32 mouse cellular contexts compared by ENCODE assay signal in the genomic region with DNA sequence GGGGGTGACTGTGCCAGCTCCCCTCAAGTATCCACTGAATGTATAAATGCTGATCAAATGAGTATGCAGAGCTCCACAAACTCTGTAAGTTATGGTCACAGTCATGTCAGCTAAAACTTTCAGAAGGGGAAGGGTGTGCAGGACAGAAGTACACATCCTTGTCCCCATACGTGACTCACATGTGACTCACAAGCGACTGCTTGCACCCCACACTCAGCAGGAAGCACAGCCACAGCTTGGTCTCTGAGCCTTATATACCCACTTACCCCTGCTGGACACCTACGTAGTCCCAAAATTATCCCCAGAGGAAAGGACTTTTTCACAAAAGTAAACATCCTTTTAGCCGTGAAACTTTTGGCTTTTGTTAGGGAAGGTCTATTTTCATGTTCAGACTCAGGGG. TPM values are rescaled to one million over a fixed set of nuclear protein-coding genes. Genes with fewer than 3 reads are reported as not detected.
DNase-seq lines count a peak whose midpoint lies in the region; ATAC-seq and TF ChIP-seq lines count a peak whose summit lies in the region.
"Had no signal": no experiment of that assay in that cellular context is flagged by ENCODE, and none has a peak within 500 bp of the region (broad histone marks: within the 10 kb centered on the region; RNA-seq: fewer than 3 reads in every experiment).

No protein-coding gene starts in this region.

- H3K27ac ChIP-seq in lung, postnatal 0 days (ENCODE audit: low read length), result no peak overlapping the region
- no peak overlapping the region for H3K27ac ChIP-seq in intestine, postnatal 0 days (ENCODE audit: low read depth, low read length)
- H3K27ac ChIP-seq: embryonic facial prominence, embryonic 12.5 days; embryonic facial prominence, embryonic 15.5 days; forebrain, embryonic 15.5 days; gastrocnemius, adult 2 months; heart, adult 2 months; heart, embryonic 10.5 days; heart, embryonic 13.5 days; hindbrain, embryonic 14.5 days; hindbrain, postnatal 0 days had no signal

- no peak for DNase-seq in frontal cortex, postnatal 25 days (ENCODE audit: low spot score in 2 of 2)
- DNase-seq in lung, postnatal 0 days (ENCODE audit: low spot score), result no peak
- DNase-seq in lung, adult 18-20 months, result no peak
- peak; percentile 84 for DNase-seq in 416B (ENCODE audit: low read depth)
- DNase-seq in kidney, postnatal 10 days, result no peak
- DNase-seq: adrenal gland, adult 8-10 months; adrenal gland, postnatal 25 days; cerebellum, adult 18-20 months; cerebellum, adult 9-10 months; cerebellum, postnatal 14 days; gastrocnemius, adult 2 months; gastrocnemius, postnatal 14 days; heart, adult 2 months; heart, postnatal 14 days; heart, postnatal 4 days; kidney, adult 18-20 months had no signal

- TF ChIP-seq EP300 in lung, postnatal 0 days (IDR thresholded peaks at IDR 0.05), result no peak

- WGBS in lung, postnatal 0 days, result 49% methylated on average over 4 of the region's 4 CpGs
- WGBS in intestine, postnatal 0 days, result 33% methylated on average over 4 of the region's 4 CpGs

- no peaks in the 10 kb centered on the region for H3K27me3 ChIP-seq in lung, postnatal 0 days (replicated peaks; ENCODE audit: insufficient read depth, low read length)
- H3K27me3 ChIP-seq in intestine, postnatal 0 days (replicated peaks; ENCODE audit: control insufficient read depth, insufficient read depth, low read length), result no peaks in the 10 kb centered on the region
- H3K27me3 ChIP-seq: CH12.LX; embryonic facial prominence, embryonic 12.5 days; embryonic facial prominence, embryonic 15.5 days; forebrain, embryonic 15.5 days; heart, embryonic 13.5 days had no signal

- no peak overlapping the region for H3K9ac ChIP-seq in lung, postnatal 0 days (replicated peaks; ENCODE audit: low read depth)
- no peak overlapping the region for H3K9ac ChIP-seq in intestine, postnatal 0 days (ENCODE audit: low read depth, low read length)
- H3K9ac ChIP-seq: embryonic facial prominence, embryonic 12.5 days; embryonic facial prominence, embryonic 15.5 days; forebrain, embryonic 15.5 days; heart, embryonic 13.5 days; hindbrain, embryonic 14.5 days had no signal

- H3K36me3 ChIP-seq in lung, postnatal 0 days (ENCODE audit: insufficient read depth, low read length), result no peaks in the 10 kb centered on the region
- no peaks in the 10 kb centered on the region for H3K36me3 ChIP-seq in intestine, postnatal 0 days (ENCODE audit: control insufficient read depth, insufficient read depth)
- H3K36me3 ChIP-seq: embryonic facial prominence, embryonic 12.5 days; embryonic facial prominence, embryonic 15.5 days; forebrain, embryonic 15.5 days; G1E; heart, embryonic 10.5 days; heart, embryonic 13.5 days had no signal

- no peak overlapping the region for H3K4me3 ChIP-seq in lung, postnatal 0 days (ENCODE audit: low read depth, low read length)
- no peak overlapping the region for H3K4me3 ChIP-seq in intestine, postnatal 0 days (ENCODE audit: low read depth, low read length)
- H3K4me3 ChIP-seq: embryonic facial prominence, embryonic 12.5 days; embryonic facial prominence, embryonic 15.5 days; forebrain, embryonic 15.5 days; gastrocnemius, adult 2 months; heart, adult 2 months; heart, embryonic 10.5 days; heart, embryonic 13.5 days had no signal

- H3K4me1 ChIP-seq in lung, postnatal 0 days (ENCODE audit: insufficient read depth, low read depth, low read length), result no peaks in the 10 kb centered on the region
- H3K4me1 ChIP-seq in intestine, postnatal 0 days (replicated peaks; ENCODE audit: control insufficient read depth, insufficient read depth, low read length), result no peaks in the 10 kb centered on the region
- H3K4me1 ChIP-seq: forebrain, embryonic 15.5 days had no signal

- no peak for TF ChIP-seq CTCF in lung, postnatal 0 days (IDR thresholded peaks at IDR 0.05)
- no peak for TF ChIP-seq CTCF in intestine, postnatal 0 days (IDR thresholded peaks at IDR 0.05; ENCODE audit: low read depth)

- H3K9me3 ChIP-seq in lung, postnatal 0 days (ENCODE audit: low read length), result no peaks in the 10 kb centered on the region
- H3K9me3 ChIP-seq in intestine, postnatal 0 days (ENCODE audit: control insufficient read depth), result no peaks in the 10 kb centered on the region
- H3K9me3 ChIP-seq: embryonic facial prominence, embryonic 12.5 days; embryonic facial prominence, embryonic 15.5 days; forebrain, embryonic 15.5 days; heart, embryonic 10.5 days; heart, embryonic 13.5 days had no signal

- H3K4me2 ChIP-seq in lung, postnatal 0 days (replicated peaks; ENCODE audit: low read depth, low read length), result no peak overlapping the region
- H3K4me2 ChIP-seq in intestine, postnatal 0 days (replicated peaks; ENCODE audit: low read depth), result no peak overlapping the region
- H3K4me2 ChIP-seq: embryonic facial prominence, embryonic 12.5 days; embryonic facial prominence, embryonic 15.5 days; forebrain, embryonic 15.5 days; heart, embryonic 13.5 days; hindbrain, embryonic 14.5 days had no signal

- peak; percentile 90 for ATAC-seq in frontal cortex, adult (ENCODE audit: low TSS enrichment)
- 0 out of 2 replicates have a peak, but pooled peaks have one; percentile 24 for ATAC-seq in lung, postnatal 0 days
- ATAC-seq in intestine, postnatal 0 days, result peak; percentile 56; the same call in 1 of the 2 replicates
- ATAC-seq: forebrain, embryonic 15.5 days; hindbrain, postnatal 0 days; inflammation-experienced regulatory T-cells, adult 6 months; Patski had no signal

RNA-seq across cellular contexts. Expression of a gene that starts 20.2 kb away (rescaled TPM):
- polyA plus RNA-seq in lung, postnatal 0 days (2015; fragmentation: Nextera tagmentation; extraction: Ambion mirVana), result 285 and 301 TPM in 2 replicates
- polyA plus RNA-seq in intestine, postnatal 0 days (2015; fragmentation: Nextera tagmentation; extraction: Ambion mirVana), result 158 and 165 TPM in 2 replicates
- polyA plus RNA-seq: G1E; inflammation-experienced regulatory T-cells, adult 6 months; Patski had no signal

RNA-seq across cellular contexts. Expression of a gene that starts 36.8 kb away (rescaled TPM):
- polyA plus RNA-seq in lung, postnatal 0 days (2015; fragmentation: Nextera tagmentation; extraction: Ambion mirVana), result 0.02 TPM in 1 of 2 replicates, not detected in the other
- polyA plus RNA-seq in intestine, postnatal 0 days (2015; fragmentation: Nextera tagmentation; extraction: Ambion mirVana), result not detected in 2 replicates
- polyA plus RNA-seq: embryonic facial prominence, embryonic 12.5 days; embryonic facial prominence, embryonic 15.5 days; forebrain, embryonic 11.5 days; G1E; heart, adult 2 months; heart, embryonic 10.5 days; heart, embryonic 13.5 days; heart, embryonic 16.5 days; hindbrain, embryonic 11.5 days; hindbrain, embryonic 14.5 days; hindbrain, postnatal 0 days; inflammation-experienced regulatory T-cells, adult 6 months; Patski had no signal

RNA-seq across cellular contexts. Expression of a gene that starts 56.3 kb away (rescaled TPM):
- not detected in 2 replicates for polyA plus RNA-seq in lung, postnatal 0 days (2015; fragmentation: Nextera tagmentation; extraction: Ambion mirVana)
- 1.1 and 1.5 TPM in 2 replicates for polyA plus RNA-seq in intestine, postnatal 0 days (2015; fragmentation: Nextera tagmentation; extraction: Ambion mirVana)
- polyA plus RNA-seq: embryonic facial prominence, embryonic 12.5 days; forebrain, embryonic 11.5 days; G1E; heart, adult 2 months; heart, embryonic 10.5 days; heart, embryonic 13.5 days; heart, embryonic 16.5 days; hindbrain, embryonic 11.5 days; hindbrain, embryonic 14.5 days; inflammation-experienced regulatory T-cells, adult 6 months; Patski had no signal

Comparison
In these comparisons a context has a peak if more than half of its experiments do, and no peak if none do; other contexts are left out.
1. ATAC-seq: peak in every context shown above with its lines; median percentile 90 in frontal cortex, adult; 56 in intestine, postnatal 0 days; 24 in lung, postnatal 0 days.